Mouse (Mus musculus): ENCODE results near the gene Ppm1h.

GRCm38 (mm10) chr10:122759729-122760128 is 81.2 kb downstream of the Ppm1h start:
- TF ChIP-seq CTCF (IDR thresholded peaks at IDR 0.05 in 2 of 3, conservative IDR thresholded peaks at IDR 0.05 in 1 of 3; ENCODE audit: control insufficient read depth in 1 of 3, insufficient read depth in 1 of 3, low read depth in 2 of 3, low read length in 3 of 3, poor library complexity in 1 of 3, severe bottlenecking in 1 of 3), result no peak
- TF ChIP-seq MXI1 (IDR thresholded peaks at IDR 0.05; ENCODE audit: low read depth, low read length), result no peak
- no peak for TF ChIP-seq ZC3H11A (IDR thresholded peaks at IDR 0.05; ENCODE audit: low read depth, low read length)
- TF ChIP-seq USF2 (IDR thresholded peaks at IDR 0.05; ENCODE audit: borderline replicate concordance in 1 of 2, insufficient read depth in 1 of 2, low read depth in 1 of 2, low read length in 2 of 2), result no peak
- TF ChIP-seq BHLHE40 (IDR thresholded peaks at IDR 0.05; ENCODE audit: borderline replicate concordance, low read depth, low read length), result no peak
- no peak for TF ChIP-seq TAL1 (IDR thresholded peaks at IDR 0.05; ENCODE audit: low read length)
- no peak for TF ChIP-seq POLR2A (IDR thresholded peaks at IDR 0.05; ENCODE audit: control insufficient read depth in 1 of 2, insufficient read depth in 1 of 2, low read depth in 1 of 2, low read length in 2 of 2, poor library complexity in 1 of 2)
- no peak for TF ChIP-seq MAX (IDR thresholded peaks at IDR 0.05; ENCODE audit: low read length)
- no peak for TF ChIP-seq GATA1 (IDR thresholded peaks at IDR 0.05; ENCODE audit: low read depth, low read length)
- no peak for TF ChIP-seq ZNF384 (IDR thresholded peaks at IDR 0.05; ENCODE audit: low read depth, low read length)
- no peak for TF ChIP-seq MAFK (IDR thresholded peaks at IDR 0.05; ENCODE audit: borderline replicate concordance, low read depth, low read length)
- no peak for TF ChIP-seq EP300 (IDR thresholded peaks at IDR 0.05; ENCODE audit: low read depth in 1 of 2, low read length in 2 of 2)
- TF ChIP-seq USF1 (IDR thresholded peaks at IDR 0.05; ENCODE audit: low read depth, low read length), result no peak
- no peak for TF ChIP-seq CHD2 (IDR thresholded peaks at IDR 0.05; ENCODE audit: low read length)
